Mouse (Mus musculus): Measurements from ENCODE around the gene Elp4.

GRCm38 (mm10) chr2:105684991-105685650, 219.2 kb downstream of the Elp4 start:
- TF ChIP-seq CTCF (IDR thresholded peaks at IDR 0.05; ENCODE audit: low read depth, low read length) (no peak), POLR2A (IDR thresholded peaks at IDR 0.05; ENCODE audit: borderline replicate concordance, low read depth, low read length) (no peak)

All from bone marrow macrophage, adult 2 months (primary cell).